Mouse (Mus musculus): ENCODE measurements around the gene Spata45. TPM values are rescaled to one million over a fixed set of nuclear protein-coding genes. Genes with fewer than 3 reads are reported as not detected.

The Spata45 gene
- total RNA-seq, 1 experiment from 2014 or later, result not detected

Other genes starting within 250 kb of the Spata45 start
- 14.1 and 15.7 TPM in 2 replicates for gene Rps6kc1, start 124.9 kb upstream of the Spata45 start, total RNA-seq (2017)
- gene Angel2, start 111.5 kb upstream of the Spata45 start, total RNA-seq (2017), result 34.4 and 60.8 TPM in 2 replicates
- gene Vash2, start 57.3 kb upstream of the Spata45 start, total RNA-seq (2017), result 0.81 TPM in 1 of 2 replicates, not detected in the other
- gene Flvcr1, start 10.5 kb upstream of the Spata45 start, total RNA-seq (2017), result 23.1 and 26.9 TPM in 2 replicates
- 12.4 and 19.8 TPM in 2 replicates for gene Tatdn3, start 26.3 kb downstream of the Spata45 start, total RNA-seq (2017)
- 8.1 and 16.5 TPM in 2 replicates for gene Nsl1, start 26.4 kb downstream of the Spata45 start, total RNA-seq (2017)
- gene Batf3, start 61.2 kb downstream of the Spata45 start, total RNA-seq (2017), result 1.1 TPM in 1 of 2 replicates, not detected in the other
- gene Fam71a, start 128.2 kb downstream of the Spata45 start, total RNA-seq (2017), result 0.69 and 2.3 TPM in 2 replicates
- gene Atf3, start 181.4 kb downstream of the Spata45 start, total RNA-seq (2017), result 63.1 and 74.7 TPM in 2 replicates